Mouse (Mus musculus): ENCODE measurements around the gene Gm29609.

The Gm29609 gene

DNA sequence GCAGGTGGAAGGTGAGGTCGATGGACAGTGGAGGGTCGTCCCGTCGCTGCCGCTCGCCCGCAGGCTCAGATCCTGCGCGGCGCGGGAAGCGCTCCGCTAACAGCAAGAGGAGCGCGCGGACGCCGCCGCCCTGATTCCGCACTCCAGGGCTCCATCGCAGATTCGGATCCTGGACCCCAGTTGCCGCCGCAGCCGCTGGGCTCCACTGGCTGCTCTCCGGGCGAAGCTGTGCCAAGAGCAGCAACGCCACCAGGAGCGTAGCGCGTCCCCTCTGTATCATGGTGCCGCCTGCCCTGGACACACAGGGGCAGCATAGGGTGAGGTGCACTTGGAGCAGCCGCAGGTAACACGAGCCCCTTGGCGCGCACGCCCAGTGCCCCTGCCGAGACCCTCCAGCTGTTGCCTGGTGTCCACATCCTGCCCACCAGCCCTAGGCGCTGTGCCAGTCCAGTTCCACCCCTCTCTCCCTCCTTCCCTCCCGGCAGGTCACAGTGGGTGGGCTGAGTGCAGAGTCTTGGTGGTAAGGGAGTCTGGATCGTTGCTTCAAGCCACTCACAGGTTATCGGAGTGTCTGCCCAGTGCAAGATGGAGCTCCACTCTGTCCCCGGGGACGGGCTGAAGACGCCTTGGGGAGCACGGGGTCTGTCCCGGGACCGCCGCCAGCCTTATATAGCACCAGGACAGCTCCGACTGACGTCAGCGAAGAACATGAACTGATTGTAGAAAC lies 41.3 kb downstream of the Gm29609 start, which contains the start of gene Ucn:
Gene Ucn (minus strand): TSS at position 589 of the 727 bp plus-strand sequence.
- DNase-seq: no peak

DNA sequence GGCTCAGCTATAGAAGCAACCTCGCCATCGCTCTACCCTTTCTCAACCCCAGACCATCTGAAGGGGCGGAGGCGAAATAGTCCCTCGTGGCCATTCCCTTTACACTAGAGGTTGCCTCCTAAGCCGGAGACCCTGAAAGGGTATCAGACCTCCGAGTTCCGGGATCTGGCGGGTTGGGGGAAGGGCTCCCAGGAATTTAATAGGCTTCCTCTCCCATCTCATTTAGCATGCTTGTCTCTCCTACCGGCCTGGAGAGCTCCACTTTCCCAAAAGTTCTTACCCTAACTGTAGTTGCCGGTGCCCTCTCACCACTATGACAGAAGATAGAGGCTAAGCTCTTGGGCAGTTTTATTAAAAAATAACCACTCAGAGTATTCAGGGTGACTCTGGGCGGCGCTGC lies 42.1 kb downstream of the Gm29609 start:
- DNase-seq: no peak

DNA sequence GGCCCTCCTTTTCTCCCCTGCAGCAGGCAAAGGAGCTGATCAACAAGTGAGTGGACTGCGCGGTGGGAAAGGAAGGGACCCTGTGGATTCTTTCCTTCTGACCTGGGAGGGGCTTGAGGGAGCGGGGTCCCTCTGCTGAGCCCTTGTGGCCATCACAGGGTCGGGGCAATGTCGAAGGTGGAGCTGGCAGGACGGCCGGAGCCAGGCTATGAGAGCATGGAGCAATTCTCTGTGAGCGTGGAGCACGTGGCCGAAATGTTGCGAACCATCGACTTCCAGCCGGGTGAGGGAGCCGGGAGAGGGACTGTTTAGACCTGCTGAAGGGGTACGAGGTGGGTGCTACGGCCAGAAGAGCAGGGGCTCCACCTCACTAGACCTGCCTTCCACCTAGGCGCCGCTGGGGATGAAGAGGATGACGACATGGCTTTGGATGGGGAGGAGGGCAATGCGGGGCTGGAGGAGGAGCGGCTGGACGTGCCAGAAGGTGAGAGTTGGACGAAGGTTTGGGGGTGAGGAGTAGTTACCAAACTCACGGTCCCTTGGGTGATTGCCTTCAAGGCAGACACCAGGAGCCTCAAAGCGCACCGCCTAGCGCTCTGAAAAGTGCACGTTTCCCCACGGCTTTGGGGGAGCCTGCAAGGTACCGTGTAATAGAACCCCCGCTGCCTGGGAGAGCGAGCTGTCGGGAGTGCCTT lies 42.8 kb downstream of the Gm29609 start:
- DNase-seq: no peak

DNA sequence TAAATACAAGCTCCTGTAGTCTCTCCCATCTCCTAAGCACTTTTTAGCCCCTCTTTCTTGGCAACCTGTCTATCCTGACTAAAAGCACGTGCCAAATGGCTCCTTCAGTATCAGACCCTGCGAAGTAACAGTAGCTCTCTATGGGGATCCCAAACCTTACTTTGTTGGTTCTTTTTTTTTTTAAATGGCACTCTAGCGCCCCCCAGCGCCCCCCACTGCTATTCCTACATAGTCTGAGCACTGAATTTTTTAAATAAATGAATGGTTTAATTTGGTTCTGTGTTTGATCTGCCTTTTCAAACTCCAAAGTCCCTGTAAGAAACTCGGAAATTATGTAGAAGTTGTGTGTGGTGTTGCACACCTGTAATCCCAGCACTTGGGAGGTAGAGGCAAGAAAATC lies 53.7 kb downstream of the Gm29609 start:
- no peak for DNase-seq

DNA sequence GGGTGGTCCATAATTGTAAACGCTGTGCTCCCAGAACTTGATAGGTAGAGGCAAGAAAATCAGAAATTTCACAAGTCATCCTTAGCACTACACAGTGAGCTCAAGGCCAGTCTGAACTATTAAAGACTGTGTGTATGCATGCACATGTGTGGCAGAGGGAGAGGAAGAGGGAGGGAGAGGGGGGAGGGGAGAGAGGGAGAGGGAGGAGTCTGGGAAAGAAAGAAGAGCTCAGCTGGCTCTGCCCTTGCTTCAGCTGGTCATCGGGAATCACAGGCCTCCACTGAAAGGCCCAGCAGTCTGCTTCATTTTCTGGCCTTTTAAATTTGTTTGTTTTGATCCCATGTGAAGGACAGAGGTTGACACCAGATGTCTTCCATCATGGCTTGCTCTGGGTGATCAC lies 56.2 kb downstream of the Gm29609 start:
- no peak for DNase-seq

DNA sequence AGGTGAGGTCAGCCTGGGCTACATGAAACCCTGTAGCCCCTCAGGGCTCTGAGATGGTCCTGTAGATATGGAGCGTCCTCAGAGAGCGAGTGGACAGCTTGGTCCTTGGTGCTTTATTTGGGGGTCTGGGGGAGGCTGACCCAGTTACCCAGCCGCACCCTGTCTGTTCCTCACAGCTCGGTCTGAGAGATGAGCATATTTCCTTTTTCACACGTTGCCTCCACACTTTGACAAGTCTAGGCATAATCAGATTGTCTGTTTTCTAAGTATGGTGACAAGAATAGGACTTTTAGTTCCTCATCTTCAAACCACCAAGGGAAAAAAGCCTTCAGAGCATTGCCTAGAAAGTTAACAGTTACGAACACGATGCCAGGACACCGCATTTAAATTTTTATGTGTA lies 58.6 kb downstream of the Gm29609 start:
- no peak for DNase-seq

DNA sequence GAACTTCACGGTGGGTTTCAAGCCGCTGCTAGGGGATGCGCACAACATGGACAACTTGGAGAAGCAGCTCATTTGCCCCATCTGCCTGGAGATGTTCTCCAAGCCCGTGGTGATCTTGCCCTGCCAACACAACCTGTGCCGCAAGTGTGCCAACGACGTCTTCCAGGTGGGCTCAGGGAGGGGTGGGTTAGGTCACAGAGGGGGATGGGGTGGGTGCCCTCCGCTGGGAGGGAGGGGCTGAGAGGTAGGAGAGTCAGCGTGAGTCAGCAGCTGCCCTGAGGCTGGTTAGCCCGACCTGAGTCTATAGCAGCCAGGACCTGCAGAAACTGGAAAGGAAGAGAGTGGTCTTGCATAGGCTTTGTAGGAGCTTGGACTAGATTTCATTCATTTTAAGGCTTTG lies 62.8 kb downstream of the Gm29609 start:
- DNase-seq: no peak

DNA sequence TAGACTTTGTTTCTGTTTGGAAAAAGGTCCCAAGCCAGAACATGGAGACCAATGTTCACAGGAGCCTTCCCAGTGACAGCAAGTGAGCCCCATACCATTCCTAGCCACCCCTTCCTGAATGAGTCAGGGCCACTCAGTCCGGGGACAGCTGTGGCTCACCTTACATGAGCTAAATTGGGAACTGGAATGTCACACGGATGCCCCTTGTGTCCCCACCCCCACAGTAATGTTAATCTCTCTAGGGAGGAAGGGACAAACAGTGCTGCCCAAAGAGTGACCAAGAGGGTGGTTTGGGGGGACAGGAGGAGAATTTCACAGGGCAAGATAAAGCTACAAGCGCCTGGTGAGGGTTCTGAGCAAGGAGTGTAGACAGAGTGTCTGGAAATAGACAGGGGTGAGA lies 63.4 kb downstream of the Gm29609 start, which contains the start of gene Trim54:
Gene Trim54 (plus strand): TSS at position 359 of the 400 bp plus-strand sequence.
- no peak for DNase-seq

DNA sequence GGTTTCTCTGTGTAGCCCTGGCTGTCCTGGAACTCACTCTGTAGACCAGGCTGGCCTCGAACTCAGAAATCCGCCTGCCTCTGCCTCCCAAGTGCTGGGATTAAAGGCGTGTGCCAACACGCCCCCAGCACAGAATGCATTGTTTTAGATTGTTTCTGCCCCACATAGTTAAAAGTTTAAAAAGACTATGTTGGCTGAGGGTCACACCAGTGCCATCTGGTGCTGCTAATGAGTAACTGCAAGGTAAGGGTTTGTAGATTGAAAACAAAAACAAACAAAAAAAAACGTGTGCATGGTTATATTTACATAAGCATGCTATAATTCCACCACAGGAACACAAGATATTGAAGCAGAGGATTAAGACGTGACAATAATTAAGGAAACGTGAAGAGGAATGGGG lies 68.9 kb downstream of the Gm29609 start:
- DNase-seq: no peak

DNA sequence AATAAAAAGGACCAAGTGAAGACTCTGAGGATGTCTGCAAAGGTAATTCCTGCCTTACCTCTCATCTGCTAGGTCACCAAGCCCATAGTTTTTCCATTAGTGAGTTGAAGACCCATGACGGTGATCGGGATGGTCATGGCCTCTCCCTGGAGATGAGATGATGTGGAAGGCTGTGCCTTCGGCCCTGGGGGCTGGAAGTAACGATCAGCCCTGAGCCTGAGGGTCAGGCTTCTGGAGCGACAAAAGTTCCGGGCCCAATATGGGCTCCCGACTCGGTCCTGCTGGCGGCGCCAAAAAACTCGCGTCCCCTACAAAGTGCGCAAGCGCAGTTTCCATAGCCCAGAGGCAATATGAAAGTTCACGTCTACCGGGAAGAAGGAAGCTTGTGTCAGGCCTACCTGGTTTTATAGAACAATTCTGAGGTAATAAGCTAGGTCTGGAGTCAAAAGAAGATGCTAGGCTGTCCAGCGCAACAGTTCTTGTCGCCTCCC lies 71.7 kb downstream of the Gm29609 start, which contains the start of gene Slc30a3:
Gene Slc30a3 (minus strand): TSS at position 238 of the 491 bp plus-strand sequence.
- DNase-seq: no peak

DNA sequence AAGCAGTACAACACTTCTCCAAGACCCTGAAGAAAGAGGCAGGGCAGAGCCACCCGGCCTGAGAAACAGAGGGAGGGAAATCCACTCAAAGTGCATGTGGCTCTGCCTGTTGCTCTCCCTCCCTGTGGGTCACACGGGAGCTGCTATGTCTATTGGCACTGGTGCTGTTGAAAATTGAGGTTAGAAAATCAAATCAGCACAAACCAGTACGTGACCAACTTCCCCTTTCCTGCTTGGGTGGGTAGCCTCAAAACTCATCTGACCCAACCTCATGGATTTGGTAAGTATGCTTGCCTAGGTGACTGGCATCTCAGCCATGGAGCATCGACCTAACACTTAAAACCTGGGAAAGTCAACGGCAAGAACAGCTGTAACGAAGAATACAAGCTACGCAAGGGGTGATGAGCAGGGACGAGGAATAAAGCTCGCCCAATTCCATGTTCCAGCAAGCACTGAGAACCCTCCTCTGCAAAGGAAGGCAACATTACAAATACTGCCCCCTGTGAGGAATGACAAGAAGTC lies 73.8 kb downstream of the Gm29609 start, which contains the start of gene Dnajc5g:
Gene Dnajc5g (plus strand): TSS at position 472 of the 522 bp plus-strand sequence.
- no peak for DNase-seq

DNA sequence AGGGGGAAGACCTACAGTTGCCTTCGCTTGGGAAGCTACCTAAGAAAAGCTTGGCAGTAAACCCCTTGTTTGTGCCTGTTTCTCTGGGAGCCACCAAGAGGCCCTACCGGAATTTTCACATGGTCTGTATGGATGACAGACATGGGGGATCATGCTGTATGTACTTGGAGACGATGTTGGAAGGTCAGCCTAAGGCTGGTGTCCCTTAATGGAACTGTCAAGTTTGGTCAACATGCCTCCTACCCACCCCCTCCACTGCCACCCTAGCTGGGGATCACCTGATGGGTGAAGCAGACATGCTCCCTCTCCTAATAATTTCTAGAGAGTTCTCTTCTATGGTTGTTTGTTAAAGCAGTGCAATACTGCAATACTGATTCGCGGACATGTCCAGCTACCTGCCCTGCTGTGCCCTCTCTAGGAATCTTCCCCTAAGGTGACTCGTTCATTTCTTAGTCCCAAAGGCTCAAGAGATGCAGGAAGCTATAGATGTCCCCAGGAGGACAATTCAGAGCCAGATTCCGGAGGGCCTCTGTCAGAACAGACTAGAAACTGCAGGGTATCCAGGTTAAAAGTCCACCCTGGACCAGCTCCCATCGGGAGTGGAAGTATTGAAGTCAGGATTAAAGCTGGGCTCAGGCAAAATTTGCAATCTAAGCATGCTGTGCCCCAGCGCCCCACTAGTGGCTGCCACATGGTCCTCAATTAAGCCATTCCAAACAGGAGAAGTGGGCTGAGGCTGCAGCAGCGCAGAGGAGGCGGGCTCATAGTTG lies 83.8 kb downstream of the Gm29609 start:
- DNase-seq: no peak

DNA sequence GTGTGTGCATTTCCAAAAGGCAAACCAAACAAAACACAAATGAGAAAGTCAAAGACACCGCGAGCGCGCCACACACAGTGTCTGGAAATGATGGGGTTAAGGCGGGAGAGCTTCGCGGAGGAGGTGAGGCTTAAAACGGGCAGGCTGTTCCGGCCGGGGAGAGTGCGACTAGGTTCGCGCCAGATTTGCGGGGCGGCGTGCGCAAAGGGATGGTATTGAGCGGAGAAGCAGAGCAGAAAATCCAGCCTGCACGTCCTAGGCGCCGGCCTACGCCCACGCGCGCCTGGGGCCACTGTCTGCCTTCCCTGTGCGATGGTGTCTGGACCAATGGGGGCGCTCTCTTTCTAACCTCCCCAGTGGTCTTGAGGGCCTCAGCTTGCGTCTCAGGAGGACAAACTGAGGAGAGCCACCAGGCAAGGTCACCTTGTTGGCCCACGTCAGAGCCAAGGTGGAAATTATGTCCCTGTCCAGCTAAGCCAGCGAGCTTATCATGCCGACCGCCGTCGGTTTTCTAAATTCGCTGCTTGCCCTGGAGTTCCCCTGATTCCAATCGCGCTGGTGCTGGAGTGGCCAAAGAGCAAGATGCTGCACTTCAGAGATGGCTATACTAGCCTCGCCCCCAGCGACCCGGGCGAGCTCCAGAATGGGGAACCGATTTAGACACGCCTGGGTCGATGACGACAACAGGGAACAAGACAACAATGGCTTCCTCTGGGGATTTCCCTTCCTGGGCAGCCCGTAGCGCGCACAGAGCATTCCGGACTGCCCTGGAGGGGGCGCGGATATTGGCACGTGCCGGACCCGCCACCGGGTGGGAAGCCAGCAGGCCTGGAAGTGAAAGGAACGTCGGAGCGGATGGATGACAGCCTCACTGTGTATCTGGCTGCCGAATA lies 84.7 kb downstream of the Gm29609 start:
- DNase-seq: no peak
